Mouse (Mus musculus) right cerebral cortex, postnatal 25 days (tissue): ENCODE results near the gene Mettl16.
A peak's percentile ranks its signal among the peaks of the same experiment; 100 is the strongest.

Experiments used
- DNase-seq: peaks from one replicate; pipeline ENCODE4 v3.0.0; 2022

Gene Mettl16

DNA sequence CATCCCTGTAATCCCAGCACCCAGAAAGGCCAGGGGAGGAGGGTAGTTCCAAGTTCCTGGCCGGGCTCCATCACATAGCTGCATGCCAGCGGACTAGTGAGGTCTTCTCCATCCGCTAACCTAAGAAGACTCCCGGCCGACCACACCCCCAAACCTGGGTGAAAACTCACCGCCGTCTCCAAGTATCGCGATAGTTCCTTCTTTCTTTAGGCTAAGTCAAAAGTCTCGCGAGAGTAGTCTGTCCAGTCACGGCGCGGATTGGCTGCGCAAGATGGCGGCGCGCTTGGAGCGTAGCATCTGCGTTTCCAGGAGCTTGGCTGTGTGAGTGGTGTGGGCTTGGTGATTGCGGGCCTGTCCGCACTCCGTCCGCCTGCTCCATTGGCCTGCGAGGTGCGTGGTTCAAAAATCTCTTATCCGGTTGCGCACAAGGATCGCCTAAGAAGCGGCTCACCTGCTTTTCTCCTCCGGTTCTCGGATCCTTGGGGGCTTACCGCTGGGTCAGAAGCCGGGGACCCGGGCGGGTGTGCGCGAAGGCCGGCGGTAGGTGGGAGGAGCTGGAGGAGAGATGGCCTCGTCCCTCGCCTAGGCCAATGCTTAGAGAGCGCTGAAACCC, at the start of gene Mettl16:
Mettl16 (plus strand) TSS at position 236 of the 613 bp plus-strand sequence.
- peak; percentile 94 for DNase-seq

DNA sequence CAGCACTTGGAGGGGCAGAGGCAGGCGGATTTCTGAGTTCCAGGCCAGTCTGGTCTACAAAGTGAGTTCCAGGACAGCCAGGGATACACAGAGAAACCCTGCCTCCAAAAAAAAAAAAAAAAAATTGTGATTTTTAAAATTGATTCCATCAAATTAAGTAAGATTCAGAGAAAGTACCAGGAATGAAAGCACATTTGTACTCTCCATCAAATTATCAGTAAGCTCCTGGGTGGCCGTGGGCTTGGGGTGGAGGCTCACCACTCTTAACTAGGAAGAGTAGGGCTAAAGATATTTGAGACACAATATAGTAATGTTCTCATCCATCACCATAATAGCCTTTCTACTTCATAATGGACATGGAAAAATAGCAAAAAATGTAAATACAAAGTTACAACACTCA, 49.5 kb upstream of the Mettl16 start:
- no peak for DNase-seq

GRCm38 (mm10) chr11:74721971-74722370, 48.7 kb upstream of the Mettl16 start:
- DNase-seq, result no peak

- peak; percentile 84 for DNase-seq
Measured at GRCm38 (mm10) chr11:74723357-74724234, 47.0 kb upstream of the Mettl16 start.

DNA sequence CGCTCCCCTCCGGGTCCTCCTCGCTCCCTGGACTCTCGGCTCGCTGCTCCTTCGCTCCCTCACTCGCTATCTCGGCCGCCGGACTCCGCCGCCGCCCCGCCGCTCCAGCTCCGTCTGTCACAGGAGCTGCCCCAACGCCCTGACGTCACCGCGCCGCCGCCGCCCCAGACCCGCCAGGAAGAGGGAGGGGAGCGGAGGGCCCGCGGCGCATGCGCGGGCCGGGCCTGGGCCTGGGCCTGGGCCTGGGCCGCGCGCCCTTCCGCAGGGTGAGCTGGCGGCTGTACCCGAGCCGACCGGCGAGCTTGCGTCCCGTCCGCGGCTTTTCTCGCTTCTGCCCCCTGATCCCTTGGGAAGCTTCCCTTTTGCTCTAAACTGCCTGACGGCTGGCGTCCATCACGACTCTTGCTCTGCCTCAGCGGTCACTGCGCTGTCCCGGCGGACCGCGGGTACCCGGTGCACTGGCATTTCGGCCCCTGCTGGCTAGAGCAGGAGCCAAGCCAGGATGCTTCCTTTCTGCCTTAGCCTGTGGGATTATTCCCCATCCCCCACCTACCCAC, 46.3 kb upstream of the Mettl16 start, which contains the start of gene Pafah1b1:
Pafah1b1 (minus strand) TSS at position 436 of the 557 bp plus-strand sequence.
- peak; percentile 97 for DNase-seq

- DNase-seq, result no peak
Measured at GRCm38 (mm10) chr11:74725181-74725580, 45.4 kb upstream of the Mettl16 start.

GRCm38 (mm10) chr11:74734917-74735316, 35.7 kb upstream of the Mettl16 start:
- peak; percentile 6 for DNase-seq

- DNase-seq, result no peak
Measured at GRCm38 (mm10) chr11:74737861-74738260, 32.8 kb upstream of the Mettl16 start.

DNA sequence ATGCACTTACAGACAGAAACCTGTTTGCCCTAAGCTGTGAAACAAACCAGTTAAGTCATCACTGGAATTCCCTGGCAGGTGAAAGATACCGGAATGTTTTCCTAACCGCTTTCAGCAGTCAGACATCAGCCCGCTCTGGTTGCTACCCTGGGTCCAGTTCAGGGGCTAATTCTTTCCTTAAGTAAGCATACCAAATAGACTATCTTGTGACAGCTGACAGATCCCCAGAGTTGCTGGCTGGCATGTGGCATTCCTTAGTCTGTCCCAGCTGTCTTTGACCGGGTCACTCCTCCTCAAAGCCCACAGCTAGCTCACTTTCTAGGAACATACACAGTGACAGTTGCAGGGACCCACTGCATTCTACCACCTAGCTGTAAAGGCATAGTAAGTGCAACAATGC, 22.6 kb upstream of the Mettl16 start:
- DNase-seq, result no peak

DNA sequence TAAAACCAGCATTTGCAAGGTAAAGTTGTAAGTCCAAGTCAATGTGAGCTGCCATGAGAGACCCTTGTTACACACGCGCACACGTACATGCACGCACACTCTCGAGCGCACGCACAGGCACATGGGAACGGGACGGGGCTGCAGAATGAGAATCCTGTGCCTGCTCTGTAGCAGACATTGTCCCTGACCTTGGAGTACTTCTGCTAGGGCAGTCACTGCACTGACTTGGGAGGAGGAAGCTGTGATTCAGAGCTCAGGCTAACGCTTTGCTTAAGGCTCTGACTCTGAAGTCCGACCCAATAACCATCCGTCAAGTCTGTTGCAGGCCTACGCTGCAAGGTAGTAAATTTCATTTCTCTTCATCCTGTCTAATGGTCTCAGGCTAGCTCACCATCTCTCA, 21.4 kb upstream of the Mettl16 start:
- DNase-seq, result no peak

DNA sequence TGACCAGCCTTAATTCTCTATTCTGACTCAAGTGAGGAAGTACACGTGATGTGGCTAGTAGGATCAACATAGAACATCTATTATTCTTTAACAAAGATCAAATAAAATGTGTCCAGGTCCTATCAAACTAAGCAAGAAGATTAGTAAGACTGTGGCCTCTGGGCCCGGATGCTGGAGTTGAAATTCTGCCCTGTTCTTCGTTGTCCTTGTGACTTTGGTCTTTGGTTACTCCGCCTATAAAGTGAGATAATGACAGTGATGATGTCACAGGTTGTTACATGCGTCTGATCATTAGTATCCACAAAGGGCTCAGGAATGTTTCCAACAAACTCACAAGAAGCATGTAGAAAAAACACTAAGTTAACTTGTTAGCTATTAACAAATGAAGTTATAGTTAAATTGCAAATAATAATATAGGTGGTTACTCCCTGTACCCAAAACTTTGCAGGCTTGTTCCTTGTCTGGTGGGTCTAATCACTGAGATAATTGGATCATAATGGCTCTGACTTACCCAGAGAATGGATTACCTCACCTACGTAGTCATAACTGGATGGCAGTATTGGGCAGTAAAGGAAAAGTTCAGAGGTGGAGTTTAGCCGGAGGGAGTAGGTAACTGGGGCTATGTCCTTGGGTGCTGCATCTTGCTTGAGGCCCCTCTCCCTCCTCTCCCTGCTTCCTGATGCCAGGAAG, 19.8 kb upstream of the Mettl16 start:
- no peak for DNase-seq

- DNase-seq, result no peak
Measured at GRCm38 (mm10) chr11:74751352-74752066, 19.1 kb upstream of the Mettl16 start.

- DNase-seq, result no peak
Measured at GRCm38 (mm10) chr11:74756631-74757030, 14.0 kb upstream of the Mettl16 start.

DNA sequence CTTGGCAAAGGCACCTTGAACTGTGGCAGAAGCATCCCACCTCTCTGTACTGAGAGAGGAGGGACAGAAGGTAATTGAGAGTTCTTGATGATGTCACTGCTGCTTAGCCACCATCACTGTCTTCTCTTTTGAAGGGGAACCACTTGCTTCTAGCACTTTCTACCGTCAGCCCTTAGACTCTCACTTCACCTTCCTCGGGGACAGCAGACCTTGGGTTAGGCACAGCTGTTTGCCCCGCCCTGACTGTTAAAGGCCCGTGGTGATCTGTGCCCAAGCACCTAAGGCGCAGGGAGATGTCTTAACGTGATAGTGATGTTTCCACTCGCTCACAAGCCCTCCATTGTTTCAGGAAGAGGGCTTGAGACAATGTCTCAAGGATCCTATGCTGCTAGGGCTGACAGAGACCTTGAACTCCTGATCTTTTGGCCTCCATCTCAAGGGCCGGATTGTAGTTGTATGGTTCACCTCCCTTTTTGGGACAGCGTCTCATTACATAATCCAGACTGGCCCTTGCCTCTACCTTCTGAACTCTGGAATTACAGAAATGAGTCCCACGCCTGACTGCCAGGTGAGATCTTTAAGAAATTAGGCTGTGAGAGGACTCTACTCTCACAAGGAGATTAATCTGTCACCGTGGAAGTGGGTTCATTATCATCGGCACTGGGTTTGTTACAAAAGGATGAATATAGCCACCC, 9.5 kb upstream of the Mettl16 start:
- no peak for DNase-seq

DNA sequence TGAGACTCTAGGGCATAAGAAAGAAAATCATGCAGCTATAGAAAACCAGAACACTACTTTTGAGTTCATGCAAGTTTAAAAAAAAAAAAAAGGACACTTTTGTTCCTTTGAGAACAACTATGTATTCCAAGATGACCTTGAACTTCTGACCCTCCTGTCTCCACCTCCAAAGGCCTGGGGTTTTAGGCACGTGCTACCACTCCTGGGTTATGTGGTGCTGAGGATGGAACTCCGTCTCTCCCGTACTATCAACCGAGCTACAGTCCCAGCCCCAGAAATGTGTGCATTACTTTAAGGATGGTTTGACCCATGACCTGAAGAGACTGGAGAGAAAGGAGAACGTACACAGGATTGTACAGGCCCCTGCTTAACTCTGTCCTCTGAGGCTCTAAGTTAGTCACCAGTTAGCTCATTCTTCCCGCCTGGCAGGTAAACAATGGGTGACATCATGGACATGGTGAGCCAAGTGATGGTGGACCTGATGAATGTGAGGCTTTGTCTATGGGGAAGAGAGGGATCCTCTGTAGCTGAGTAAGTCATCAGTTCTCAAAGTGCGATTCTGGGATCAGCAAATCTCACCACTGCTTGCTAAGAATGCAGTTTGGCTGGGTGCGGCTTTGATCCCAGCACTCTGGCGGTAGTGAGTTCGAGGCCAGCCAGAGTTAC, 6.5 kb upstream of the Mettl16 start:
- DNase-seq, result no peak

DNA sequence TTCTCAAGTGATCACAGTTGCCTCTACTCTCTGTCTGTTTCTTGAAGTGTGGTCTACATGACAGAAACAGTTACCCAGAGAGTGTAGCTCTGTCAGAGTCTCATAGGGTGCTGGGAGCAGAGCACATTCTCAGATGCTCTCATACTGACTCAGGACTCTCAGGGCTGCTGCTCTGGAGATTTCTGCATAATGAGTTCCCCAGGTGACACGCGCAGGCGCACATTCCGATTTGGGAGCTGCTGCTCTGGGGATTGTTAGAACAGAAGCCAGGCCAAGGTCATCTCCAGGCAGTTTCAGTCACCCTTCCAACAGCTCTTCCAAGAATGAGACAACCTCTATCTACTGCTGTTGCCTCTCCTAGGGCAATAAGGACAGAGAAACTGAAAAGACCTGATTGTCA, 3.2 kb upstream of the Mettl16 start:
- DNase-seq, result no peak

DNA sequence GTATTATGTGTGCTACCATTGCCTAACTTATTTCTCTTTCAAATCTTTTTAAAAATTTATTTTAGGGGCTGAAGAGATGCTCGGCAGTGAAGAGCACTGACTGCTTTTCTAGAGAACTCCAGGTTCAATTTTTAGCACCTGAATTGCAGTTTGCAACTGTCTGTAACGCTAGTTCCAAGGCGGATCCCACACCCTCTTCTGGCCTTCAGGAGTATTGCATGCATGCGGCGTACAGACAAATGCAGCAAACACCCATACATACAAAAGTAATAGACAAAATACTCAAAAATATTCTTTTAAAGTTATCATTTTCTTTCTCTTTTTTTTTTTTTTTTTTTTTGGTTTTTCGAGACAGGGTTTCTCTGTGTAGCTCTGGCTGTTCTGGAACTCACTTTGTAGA, 2.6 kb upstream of the Mettl16 start:
- DNase-seq, result no peak

DNA sequence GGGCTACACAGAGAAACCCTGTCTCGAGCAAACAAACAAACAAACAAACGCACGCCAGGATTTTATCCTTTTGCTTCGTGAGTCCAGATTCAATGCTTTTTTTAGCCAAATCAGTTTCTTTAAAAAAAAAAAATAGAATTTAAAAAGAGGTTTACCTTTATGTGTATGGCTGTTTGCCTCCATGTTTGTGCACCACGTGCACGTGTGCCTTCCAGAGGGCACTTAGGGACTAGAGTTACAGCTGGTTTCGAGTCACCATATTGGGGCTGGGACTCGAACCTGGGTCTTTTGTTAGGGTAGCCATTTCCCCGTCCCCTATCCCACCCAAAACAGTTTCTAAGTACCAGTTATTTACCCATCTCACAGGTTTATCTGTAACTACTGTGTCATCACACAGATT, 593 bp upstream of the Mettl16 start:
- no peak for DNase-seq

DNA sequence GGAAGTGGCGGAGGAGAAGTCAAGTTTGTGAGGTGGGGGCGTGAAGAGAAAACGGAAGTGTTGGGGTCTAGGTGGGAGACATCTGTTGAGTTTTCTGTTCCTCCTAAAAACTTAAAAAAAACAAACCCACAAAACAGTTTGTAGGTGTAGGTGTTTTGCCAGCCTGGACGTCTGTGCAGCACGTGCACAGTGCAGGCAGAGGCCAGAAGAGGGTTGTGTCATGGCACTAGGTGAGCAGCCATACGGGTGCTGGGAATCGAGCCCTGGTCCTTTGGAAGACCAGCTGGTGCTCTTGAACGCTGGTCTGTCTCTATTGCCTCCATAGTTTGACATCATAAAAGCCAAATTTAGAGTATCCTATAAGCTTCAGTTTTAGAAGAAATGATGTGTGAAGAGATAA, 604 bp downstream of the Mettl16 start:
- no peak for DNase-seq

DNA sequence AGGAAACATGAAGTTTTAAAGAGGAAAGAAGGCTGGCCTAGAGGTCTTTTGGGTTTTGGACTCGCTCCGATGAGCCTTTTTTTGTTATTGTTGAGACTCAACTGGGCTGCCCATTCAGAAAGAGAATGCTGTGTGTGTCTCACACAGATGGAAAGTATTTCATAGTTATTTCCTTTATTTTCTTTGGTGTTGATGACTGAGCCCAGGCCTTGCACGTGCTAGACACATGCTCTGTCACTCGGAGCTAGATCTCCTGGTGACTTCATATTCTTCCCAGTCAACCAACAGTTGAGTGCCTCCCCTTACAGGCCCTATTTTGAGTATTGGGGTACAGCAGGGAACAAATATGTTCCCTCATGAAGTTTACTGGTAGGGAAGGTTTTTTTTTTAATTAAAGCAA, 1.0 kb downstream of the Mettl16 start:
- no peak for DNase-seq

GRCm38 (mm10) chr11:74772386-74772785, 1.8 kb downstream of the Mettl16 start:
- DNase-seq, result no peak

- DNase-seq, result no peak
Measured at GRCm38 (mm10) chr11:74792874-74793273, 22.2 kb downstream of the Mettl16 start.
